Mouse (Mus musculus): Measurements from ENCODE around the gene Olfr749. TPM values are rescaled to one million over a fixed set of nuclear protein-coding genes. Genes with fewer than 3 reads are reported as not detected.

Gene Olfr749
- not detected for polyA plus RNA-seq (2017; shearing (Covaris generic))

DNA sequence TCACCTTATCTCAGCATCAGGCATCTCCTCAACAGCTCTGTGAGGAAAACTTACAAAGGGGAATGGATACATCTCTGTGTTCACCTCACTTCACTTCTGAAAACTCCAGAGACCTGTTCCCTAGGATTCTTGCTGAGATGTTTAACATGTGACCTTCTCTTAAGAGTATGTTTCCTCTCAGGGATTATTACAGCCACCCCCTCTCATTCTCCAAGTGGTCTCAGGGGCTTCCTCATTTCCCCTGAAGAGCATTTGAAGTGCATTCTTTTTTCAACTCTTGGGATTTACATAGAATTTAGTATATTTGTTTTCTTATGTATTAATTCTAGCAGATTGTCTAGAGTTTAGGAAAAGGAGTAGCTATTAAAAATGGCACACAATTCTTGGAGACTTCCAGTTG, at the start of gene Olfr749:
Gene Olfr749 (minus strand): TSS at position 101 of the 400 bp plus-strand sequence.

DNA sequence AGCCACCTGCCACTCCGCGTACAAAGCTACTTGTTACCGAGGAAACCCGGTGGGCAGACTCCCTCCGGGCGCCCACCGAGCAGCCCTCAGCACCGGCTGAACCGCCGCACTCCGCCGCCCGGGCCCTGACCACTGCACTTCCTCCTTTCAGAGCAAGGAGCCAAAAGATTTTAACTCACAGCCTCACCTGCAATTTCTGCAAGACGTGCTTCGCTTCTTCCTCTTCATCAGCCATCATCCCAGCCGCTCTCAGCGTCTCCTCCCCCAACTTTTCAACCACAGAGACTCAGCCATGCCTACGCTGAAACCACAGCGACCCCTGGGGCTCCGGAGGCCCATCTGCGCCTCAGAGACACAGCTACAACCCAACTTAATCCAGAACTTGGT, 40.4 kb upstream of the Olfr749 start, which contains the start of gene Ttc5:
Gene Ttc5 (minus strand): TSS at position 269 of the 387 bp plus-strand sequence.

DNA sequence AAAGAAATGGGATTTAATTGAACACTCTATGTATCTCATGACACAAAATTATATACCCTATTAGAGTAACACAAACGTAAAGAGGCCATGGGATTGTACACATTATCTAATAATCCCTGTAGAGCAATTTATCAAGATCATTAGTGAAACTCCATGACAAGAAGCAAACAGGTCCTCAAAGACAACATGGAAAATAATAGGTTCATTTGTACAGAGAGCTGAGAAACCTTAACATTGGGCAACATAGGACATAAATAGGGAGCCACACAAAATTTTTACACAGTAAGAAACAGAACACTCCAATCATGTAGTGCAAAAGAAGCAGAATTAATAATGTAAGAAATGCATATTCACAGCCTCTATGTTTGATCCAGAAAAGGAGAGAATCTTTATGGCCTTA, 37.8 kb downstream of the Olfr749 start, which contains the start of gene Olfr748:
Gene Olfr748 (plus strand): TSS at position 301 of the 400 bp plus-strand sequence.

DNA sequence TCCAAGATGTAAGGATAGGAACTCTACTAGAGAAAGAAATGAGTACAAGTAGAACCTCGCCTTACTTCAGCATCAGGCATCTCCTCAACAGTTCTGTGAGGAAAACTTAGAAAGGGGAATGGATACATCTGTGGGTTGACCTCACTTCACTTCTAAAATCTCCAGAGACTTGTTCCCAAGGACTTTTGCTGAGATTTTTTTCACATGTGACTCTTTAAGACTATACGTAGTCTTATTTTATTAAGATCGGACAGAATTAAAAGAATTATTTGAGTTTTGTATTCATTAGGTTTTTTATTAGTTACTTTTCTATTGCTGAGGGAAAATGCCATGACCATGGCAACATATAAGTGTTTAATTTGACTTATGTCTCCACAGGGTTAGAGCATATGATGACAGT, 51.8 kb downstream of the Olfr749 start, which contains the start of gene Olfr747:
Gene Olfr747 (minus strand): TSS at position 101 of the 400 bp plus-strand sequence.

Other genes starting within 250 kb of the Olfr749 start
- not detected for gene Olfr742, start 241.5 kb downstream of the Olfr749 start, polyA plus RNA-seq (2017; shearing (Covaris generic))
- gene Olfr743, start 223.3 kb downstream of the Olfr749 start, polyA plus RNA-seq (2017; shearing (Covaris generic)): not detected
- gene Olfr744, start 130.2 kb downstream of the Olfr749 start, polyA plus RNA-seq (2017; shearing (Covaris generic)): not detected
- not detected for gene Olfr745, start 105.7 kb downstream of the Olfr749 start, polyA plus RNA-seq (2017; shearing (Covaris generic))
- gene Olfr746, start 98.0 kb downstream of the Olfr749 start, polyA plus RNA-seq (2017; shearing (Covaris generic)): not detected
- gene Olfr747, start 51.9 kb downstream of the Olfr749 start, polyA plus RNA-seq (2017; shearing (Covaris generic)): not detected
- gene Olfr748, start 37.7 kb downstream of the Olfr749 start, polyA plus RNA-seq (2017; shearing (Covaris generic)): not detected
- gene Ttc5, start 40.4 kb upstream of the Olfr749 start, polyA plus RNA-seq (2017; shearing (Covaris generic)): 113 TPM
- not detected for gene Ccnb1ip1, start 62.6 kb upstream of the Olfr749 start, polyA plus RNA-seq (2017; shearing (Covaris generic))
- gene Parp2, start 62.7 kb upstream of the Olfr749 start, polyA plus RNA-seq (2017; shearing (Covaris generic)): 83.4 TPM
- 27.8 TPM for gene Tep1, start 125.5 kb upstream of the Olfr749 start, polyA plus RNA-seq (2017; shearing (Covaris generic))
- 0.05 TPM for gene Klhl33, start 152.4 kb upstream of the Olfr749 start, polyA plus RNA-seq (2017; shearing (Covaris generic))
- 94.6 TPM for gene Osgep, start 179.8 kb upstream of the Olfr749 start, polyA plus RNA-seq (2017; shearing (Covaris generic))
- gene Apex1, start 179.9 kb upstream of the Olfr749 start, polyA plus RNA-seq (2017; shearing (Covaris generic)): 66.3 TPM
- 8.1 TPM for gene Pip4p1, start 185.8 kb upstream of the Olfr749 start, polyA plus RNA-seq (2017; shearing (Covaris generic))
- 80.7 TPM for gene Pnp, start 186.0 kb upstream of the Olfr749 start, polyA plus RNA-seq (2017; shearing (Covaris generic))
- not detected for gene Gm49342, start 199.4 kb upstream of the Olfr749 start, polyA plus RNA-seq (2017; shearing (Covaris generic))
- gene Pnp2, start 210.9 kb upstream of the Olfr749 start, polyA plus RNA-seq (2017; shearing (Covaris generic)): 0.83 TPM

All from activated CD4-positive, CD25-positive, alpha-beta regulatory T cell, adult 9 weeks (primary cell).